Mouse (Mus musculus): ENCODE measurements around the gene Ehbp1. TPM values are rescaled to one million over a fixed set of nuclear protein-coding genes. Genes with fewer than 3 reads are reported as not detected.

Gene Ehbp1
- polyA plus RNA-seq, 1 experiment from 2014 or later = 11.5 TPM

GRCm38 (mm10) chr11:21973597-21973996 lies 368.5 kb downstream of the Ehbp1 start:
- Histone ChIP-seq H3K27ac (ENCODE audit: low read depth) (no peak overlapping the region), H3K4me2 (no peak overlapping the region), H3K9me3 (ENCODE audit: low read depth, low read length) (no peaks in the 10 kb centered on the region), H3K27me3 (ENCODE audit: insufficient read depth, low read length) (no peaks in the 10 kb centered on the region), H3K4me3 (ENCODE audit: low read depth, low read length) (no peak overlapping the region), H3K9ac (no peak overlapping the region), H3K4me1 (ENCODE audit: insufficient read depth) (no peaks in the 10 kb centered on the region), H3K36me3 (ENCODE audit: insufficient read depth) (no peaks in the 10 kb centered on the region)
- 47% methylated on average over 3 of the region's 3 CpGs for WGBS
- ATAC-seq (ENCODE audit: insufficient read depth) (0 out of 2 replicates have a peak, but pooled peaks have one; percentile 44), DNase-seq (peak; percentile 51)
- TF ChIP-seq CTCF (IDR thresholded peaks at IDR 0.05; ENCODE audit: low read depth) = no peak

- no peak for TF ChIP-seq CTCF (IDR thresholded peaks at IDR 0.05; ENCODE audit: low read depth)
- Histone ChIP-seq H3K4me3 (ENCODE audit: low read depth, low read length) (no peak overlapping the region), H3K27ac (ENCODE audit: low read depth) (no peak overlapping the region), H3K4me1 (ENCODE audit: insufficient read depth) (no peaks in the 10 kb centered on the region), H3K4me2 (no peak overlapping the region), H3K9me3 (ENCODE audit: low read depth, low read length) (no peaks in the 10 kb centered on the region), H3K27me3 (ENCODE audit: insufficient read depth, low read length) (no peaks in the 10 kb centered on the region), H3K9ac (no peak overlapping the region), H3K36me3 (ENCODE audit: insufficient read depth) (no peaks in the 10 kb centered on the region)
- no peak for DNase-seq
- 77% methylated on average over 3 of the region's 3 CpGs for WGBS
- no peak for ATAC-seq (ENCODE audit: insufficient read depth)
These were observed 373.2 kb downstream of the Ehbp1 start for GRCm38 (mm10) chr11:21968922-21969321.

Other genes starting within 250 kb of the Ehbp1 start
- 16.0 and 17.9 TPM in 2 replicates for gene Tmem17, start 169.8 kb upstream of the Ehbp1 start, polyA plus RNA-seq (2014; fragmentation: Nextera tagmentation; extraction: Ambion mirVana)

Data from lung, embryonic 14.5 days (tissue).